Mouse (Mus musculus): ENCODE measurements around the gene Mpzl2. TPM values are rescaled to one million over a fixed set of nuclear protein-coding genes. Genes with fewer than 3 reads are reported as not detected.

Gene Mpzl2
- polyA plus RNA-seq (2014; fragmentation: Illumina TruSeq; extraction: RNeasy Lipid Tissue Mini Kit (QIAGEN cat#74804)) = 6.6 TPM

GRCm38 (mm10) chr9:45039499-45039898 lies at the start of gene Mpzl2:
Gene Mpzl2, plus strand, starts transcription at chr9:45039799.

GRCm38 (mm10) chr9:45009180-45010078 lies 30.2 kb upstream of the Mpzl2 start, which contains the start of gene Cd3e:
Gene Cd3e, minus strand, starts transcription at chr9:45009627.

GRCm38 (mm10) chr9:45055082-45055713 lies 15.6 kb downstream of the Mpzl2 start, which contains the start of gene Mpzl3:
Gene Mpzl3, plus strand, starts transcription at chr9:45055186.

GRCm38 (mm10) chr9:45079011-45079410 lies 39.4 kb downstream of the Mpzl2 start, which contains the start of gene Jaml:
Gene Jaml, plus strand, starts transcription at chr9:45079183.

Other genes starting within 250 kb of the Mpzl2 start
- 0.91 TPM for gene Tmem25, start 240.5 kb upstream of the Mpzl2 start, polyA plus RNA-seq (2014; fragmentation: Illumina TruSeq; extraction: RNeasy Lipid Tissue Mini Kit (QIAGEN cat#74804))
- gene Ttc36, start 236.7 kb upstream of the Mpzl2 start, polyA plus RNA-seq (2014; fragmentation: Illumina TruSeq; extraction: RNeasy Lipid Tissue Mini Kit (QIAGEN cat#74804)) = not detected
- 41.2 TPM for gene Kmt2a, start 158.5 kb upstream of the Mpzl2 start, polyA plus RNA-seq (2014; fragmentation: Illumina TruSeq; extraction: RNeasy Lipid Tissue Mini Kit (QIAGEN cat#74804))
- gene Atp5l, start 119.1 kb upstream of the Mpzl2 start, polyA plus RNA-seq (2014; fragmentation: Illumina TruSeq; extraction: RNeasy Lipid Tissue Mini Kit (QIAGEN cat#74804)) = 284 TPM
- gene Ube4a, start 74.2 kb upstream of the Mpzl2 start, polyA plus RNA-seq (2014; fragmentation: Illumina TruSeq; extraction: RNeasy Lipid Tissue Mini Kit (QIAGEN cat#74804)) = 81.2 TPM
- gene Cd3g, start 59.4 kb upstream of the Mpzl2 start, polyA plus RNA-seq (2014; fragmentation: Illumina TruSeq; extraction: RNeasy Lipid Tissue Mini Kit (QIAGEN cat#74804)) = 1.3 TPM
- 0.29 TPM for gene Cd3d, start 58.0 kb upstream of the Mpzl2 start, polyA plus RNA-seq (2014; fragmentation: Illumina TruSeq; extraction: RNeasy Lipid Tissue Mini Kit (QIAGEN cat#74804))
- gene Cd3e, start 30.2 kb upstream of the Mpzl2 start, polyA plus RNA-seq (2014; fragmentation: Illumina TruSeq; extraction: RNeasy Lipid Tissue Mini Kit (QIAGEN cat#74804)) = 0.80 TPM
- 3.0 TPM for gene Mpzl3, start 15.4 kb downstream of the Mpzl2 start, polyA plus RNA-seq (2014; fragmentation: Illumina TruSeq; extraction: RNeasy Lipid Tissue Mini Kit (QIAGEN cat#74804))
- 4.1 TPM for gene Jaml, start 39.4 kb downstream of the Mpzl2 start, polyA plus RNA-seq (2014; fragmentation: Illumina TruSeq; extraction: RNeasy Lipid Tissue Mini Kit (QIAGEN cat#74804))
- gene Scn2b, start 78.0 kb downstream of the Mpzl2 start, polyA plus RNA-seq (2014; fragmentation: Illumina TruSeq; extraction: RNeasy Lipid Tissue Mini Kit (QIAGEN cat#74804)) = 1.1 TPM
- 0.40 TPM for gene Scn4b, start 98.6 kb downstream of the Mpzl2 start, polyA plus RNA-seq (2014; fragmentation: Illumina TruSeq; extraction: RNeasy Lipid Tissue Mini Kit (QIAGEN cat#74804))
- not detected for gene BC049352, start 142.2 kb downstream of the Mpzl2 start, polyA plus RNA-seq (2014; fragmentation: Illumina TruSeq; extraction: RNeasy Lipid Tissue Mini Kit (QIAGEN cat#74804))
- not detected for gene Tmprss4, start 164.3 kb downstream of the Mpzl2 start, polyA plus RNA-seq (2014; fragmentation: Illumina TruSeq; extraction: RNeasy Lipid Tissue Mini Kit (QIAGEN cat#74804))
- gene Il10ra, start 229.3 kb downstream of the Mpzl2 start, polyA plus RNA-seq (2014; fragmentation: Illumina TruSeq; extraction: RNeasy Lipid Tissue Mini Kit (QIAGEN cat#74804)) = 0.51 TPM

Data from ovary, adult 10 weeks (tissue).